Mouse (Mus musculus): Measurements from ENCODE around the gene Shkbp1.

DNA sequence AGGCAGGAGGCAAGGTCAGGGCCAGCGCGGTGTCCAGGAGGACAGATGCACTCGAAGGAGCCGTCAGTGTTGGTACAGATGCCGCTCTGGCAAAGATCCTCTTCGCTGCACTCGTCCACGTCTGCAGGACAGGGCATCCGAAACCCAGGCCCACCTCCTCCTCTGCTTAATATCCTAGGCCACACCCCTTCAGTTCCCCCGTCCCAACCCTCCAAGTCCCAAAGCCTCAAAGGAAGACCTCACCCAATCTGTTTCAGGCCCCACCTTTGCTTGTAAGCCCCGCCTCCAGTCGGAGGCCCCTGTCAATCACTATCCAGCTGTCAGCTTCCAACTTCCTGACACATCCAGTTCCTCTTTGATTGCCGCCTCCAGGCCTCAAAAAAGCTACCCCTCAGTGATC lies 33.5 kb downstream of the Shkbp1 start:
- TF ChIP-seq POLR2A (IDR thresholded peaks at IDR 0.05; ENCODE audit: borderline replicate concordance, insufficient read depth, low read length) (no peak), CTCF (IDR thresholded peaks at IDR 0.05; ENCODE audit: borderline replicate concordance, insufficient read depth, low read depth, low read length) (no peak)

All from cerebellum, adult 2 months (tissue).